Mouse (Mus musculus) kidney, adult 2 months (tissue): ENCODE measurements around the gene Aldh3b3.
"Not testable (repeated sequence)": the region's sequence is repeated elsewhere in the genome, so short reads cannot be mapped to it uniquely, and the experiment has no call there.

Source experiments
- CTCF ChIP-seq: fragments of 200-500 bp; conservative IDR thresholded peaks from 2 replicates; pipeline ENCODE4 v1.5.1; 2011; ENCODE audit warnings: low read depth, mild to moderate bottlenecking, control low read depth, low read length, moderate library complexity, mixed read lengths; ENCODE audit not compliant: insufficient read depth, insufficient read length
- POLR2A ChIP-seq: fragments of 200-500 bp; IDR thresholded peaks from one replicate; pipeline ENCODE4 v1.6.1; 2011; ENCODE audit warnings: low read depth, low read length, control low read depth

- TF ChIP-seq CTCF, POLR2A: not testable (repeated sequence)
These were observed 16.2 kb downstream of the Aldh3b3 start for GRCm38 (mm10) chr19:3974608-3975007.
